Mouse (Mus musculus): ENCODE results near the gene Bmp7. TPM values are rescaled to one million over a fixed set of nuclear protein-coding genes. Genes with fewer than 3 reads are reported as not detected.

The Bmp7 gene
- polyA plus RNA-seq, 1 experiment from 2014 or later = 2.7 TPM

- no peak overlapping the region for H3K9ac ChIP-seq (ENCODE audit: low read depth, low read length)
- no peak for ATAC-seq (ENCODE audit: low read depth)
- peaks cover 5% of the 10 kb centered on the region; the same call in 1 of the 2 replicates for H3K27me3 ChIP-seq (ENCODE audit: control insufficient read depth, insufficient read depth, low read depth, low read length)
- no peaks in the 10 kb centered on the region for H3K4me1 ChIP-seq (ENCODE audit: control insufficient read depth, low read depth, low read length)
- WGBS (ENCODE audit: insufficient replicate concordance) = 49% methylated on average over 5 of the region's 5 CpGs
- H3K36me3 ChIP-seq (ENCODE audit: control insufficient read depth, insufficient read depth) = no peaks in the 10 kb centered on the region
- H3K4me2 ChIP-seq (ENCODE audit: low read depth, low read length) = no peak overlapping the region
- no peak overlapping the region for H3K4me3 ChIP-seq (ENCODE audit: low read depth, low read length)
- H3K9me3 ChIP-seq (replicated peaks; ENCODE audit: control insufficient read depth, low read length) = no peaks in the 10 kb centered on the region
- H3K27ac ChIP-seq (ENCODE audit: low read length) = no peak overlapping the region
These were observed 73.8 kb downstream of the Bmp7 start for GRCm38 (mm10) chr2:172866356-172866755.

DNA sequence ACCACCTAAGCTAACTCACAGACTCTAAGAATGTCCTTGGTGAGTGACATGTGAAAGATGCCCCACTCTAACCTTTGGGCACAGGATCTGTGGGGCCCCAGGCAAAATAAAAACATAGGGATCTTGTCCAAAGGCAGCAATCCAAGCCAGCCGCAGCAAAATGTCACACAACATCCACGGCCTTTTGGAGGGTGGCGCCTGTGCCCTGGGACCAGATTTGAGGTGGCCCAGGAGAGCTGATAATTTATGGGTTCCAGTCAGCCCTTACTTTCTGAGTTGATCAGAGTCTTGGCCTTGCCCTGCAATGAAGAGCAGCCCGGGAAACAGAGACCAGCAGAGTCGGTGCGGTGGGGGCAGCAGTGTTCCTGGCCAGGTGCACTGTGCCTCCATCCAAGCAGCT is 75.0 kb downstream of the Bmp7 start:
- Histone ChIP-seq H3K27ac (ENCODE audit: low read length) (no peak overlapping the region), H3K36me3 (ENCODE audit: control insufficient read depth, insufficient read depth) (no peaks in the 10 kb centered on the region), H3K27me3 (ENCODE audit: control insufficient read depth, insufficient read depth, low read depth, low read length) (peaks cover 5% of the 10 kb centered on the region; the same call in 1 of the 2 replicates), H3K4me2 (ENCODE audit: low read depth, low read length) (no peak overlapping the region), H3K9ac (ENCODE audit: low read depth, low read length) (no peak overlapping the region), H3K9me3 (replicated peaks; ENCODE audit: control insufficient read depth, low read length) (no peaks in the 10 kb centered on the region), H3K4me3 (ENCODE audit: low read depth, low read length) (no peak overlapping the region), H3K4me1 (ENCODE audit: control insufficient read depth, low read depth, low read length) (no peaks in the 10 kb centered on the region)
- no peak for ATAC-seq (ENCODE audit: low read depth)
- WGBS (ENCODE audit: insufficient replicate concordance) = 82% methylated on average over 6 of the region's 6 CpGs

DNA sequence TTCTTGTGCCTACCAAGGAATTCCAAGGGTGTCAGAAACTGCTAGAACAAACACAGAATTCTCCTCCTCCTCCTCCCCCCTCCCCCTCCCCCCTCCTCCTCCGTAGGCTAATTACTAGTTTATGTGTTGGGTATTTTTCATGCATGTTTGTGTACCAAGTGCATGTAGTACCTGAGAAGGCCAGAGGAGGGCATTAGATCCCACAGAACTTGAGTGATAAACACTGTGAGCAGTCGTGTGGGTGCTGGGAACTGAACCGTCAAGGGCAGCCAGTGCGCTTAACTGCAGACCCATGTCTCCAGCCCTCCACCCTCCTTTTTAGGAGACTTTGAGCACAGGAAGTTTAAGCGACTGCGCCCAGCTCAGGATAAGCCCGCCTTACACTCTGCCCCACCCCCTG is 75.6 kb downstream of the Bmp7 start:
- Histone ChIP-seq H3K9me3 (replicated peaks; ENCODE audit: control insufficient read depth, low read length) (no peaks in the 10 kb centered on the region), H3K36me3 (ENCODE audit: control insufficient read depth, insufficient read depth) (no peaks in the 10 kb centered on the region), H3K4me1 (ENCODE audit: control insufficient read depth, low read depth, low read length) (no peaks in the 10 kb centered on the region), H3K27me3 (ENCODE audit: control insufficient read depth, insufficient read depth, low read depth, low read length) (peaks cover 5% of the 10 kb centered on the region; the same call in 1 of the 2 replicates), H3K4me2 (ENCODE audit: low read depth, low read length) (no peak overlapping the region), H3K27ac (ENCODE audit: low read length) (no peak overlapping the region), H3K4me3 (ENCODE audit: low read depth, low read length) (no peak overlapping the region), H3K9ac (ENCODE audit: low read depth, low read length) (no peak overlapping the region)
- WGBS (ENCODE audit: insufficient replicate concordance) = 76% methylated on average over 7 of the region's 7 CpGs
- no peak for ATAC-seq (ENCODE audit: low read depth)

DNA sequence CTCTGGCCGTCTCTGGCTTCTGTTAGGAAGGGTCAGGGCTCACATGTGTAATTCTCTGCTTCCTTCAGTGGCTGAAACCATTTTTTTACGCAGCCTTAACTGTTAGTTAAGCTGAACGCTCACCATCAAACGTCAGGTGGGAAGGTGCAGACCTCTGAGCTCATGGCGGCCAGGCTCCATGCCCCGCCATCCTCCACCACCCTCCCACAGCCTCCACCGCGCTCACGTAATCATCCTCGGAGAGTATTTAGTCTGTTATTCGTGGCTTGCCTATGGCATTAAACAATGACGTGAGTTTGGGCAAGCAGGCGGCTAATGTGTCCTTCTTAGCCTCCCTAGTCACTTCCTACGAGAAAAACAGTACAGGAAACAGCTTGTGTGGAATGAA is 76.7 kb downstream of the Bmp7 start:
- Histone ChIP-seq H3K9me3 (replicated peaks; ENCODE audit: control insufficient read depth, low read length) (no peaks in the 10 kb centered on the region), H3K36me3 (ENCODE audit: control insufficient read depth, insufficient read depth) (no peaks in the 10 kb centered on the region), H3K4me1 (ENCODE audit: control insufficient read depth, low read depth, low read length) (no peaks in the 10 kb centered on the region), H3K9ac (ENCODE audit: low read depth, low read length) (no peak overlapping the region), H3K27me3 (ENCODE audit: control insufficient read depth, insufficient read depth, low read depth, low read length) (peaks cover 5% of the 10 kb centered on the region; the same call in 1 of the 2 replicates), H3K27ac (ENCODE audit: low read length) (no peak overlapping the region), H3K4me3 (ENCODE audit: low read depth, low read length) (no peak overlapping the region), H3K4me2 (ENCODE audit: low read depth, low read length) (0 out of 2 replicates have a peak overlapping the region, but pooled peaks have one; percentile 16)
- no peak for ATAC-seq (ENCODE audit: low read depth)
- 49% methylated on average over 14 of the region's 14 CpGs for WGBS (ENCODE audit: insufficient replicate concordance)

DNA sequence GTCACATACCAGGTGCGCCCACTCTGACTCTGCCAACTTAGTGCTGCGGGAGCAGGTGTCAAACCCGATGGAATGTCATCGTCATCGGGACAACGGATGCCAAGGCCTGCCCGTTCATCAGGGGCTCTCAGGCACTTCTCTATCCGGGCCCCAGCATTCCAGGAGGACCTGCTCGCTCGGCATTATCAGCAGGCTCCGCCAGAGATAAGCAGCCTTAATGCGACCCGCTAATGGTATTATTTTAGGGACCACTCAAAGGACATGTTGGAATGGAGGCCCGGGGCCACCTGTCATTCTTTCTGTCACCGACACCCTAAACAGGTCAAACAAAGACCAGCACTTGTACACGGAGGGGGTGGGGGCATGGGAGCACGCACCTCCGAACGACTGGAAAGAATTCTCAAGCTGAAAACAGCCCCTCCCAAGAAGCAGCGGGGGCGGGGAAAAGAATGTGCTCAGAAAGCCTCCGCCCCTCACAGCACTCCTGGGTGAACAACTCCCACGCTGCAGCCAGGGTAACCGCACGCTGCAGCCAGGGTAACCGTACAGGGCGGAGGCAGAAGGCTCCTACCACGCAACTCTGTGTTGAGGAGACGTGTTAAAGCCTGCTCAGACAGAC is 77.2 kb downstream of the Bmp7 start:
- 0 out of 2 replicates have a peak overlapping the region, but pooled peaks have one; percentile 16 for H3K4me2 ChIP-seq (ENCODE audit: low read depth, low read length)
- no peaks in the 10 kb centered on the region for H3K36me3 ChIP-seq (ENCODE audit: control insufficient read depth, insufficient read depth)
- no peak overlapping the region for H3K9ac ChIP-seq (ENCODE audit: low read depth, low read length)
- ATAC-seq (ENCODE audit: low read depth) = no peak
- H3K27ac ChIP-seq (ENCODE audit: low read length) = no peak overlapping the region
- H3K27me3 ChIP-seq (ENCODE audit: control insufficient read depth, insufficient read depth, low read depth, low read length) = peaks cover 5% of the 10 kb centered on the region; the same call in 1 of the 2 replicates
- no peaks in the 10 kb centered on the region for H3K9me3 ChIP-seq (replicated peaks; ENCODE audit: control insufficient read depth, low read length)
- no peaks in the 10 kb centered on the region for H3K4me1 ChIP-seq (ENCODE audit: control insufficient read depth, low read depth, low read length)
- WGBS (ENCODE audit: insufficient replicate concordance) = 34% methylated on average over 29 of the region's 29 CpGs
- no peak overlapping the region for H3K4me3 ChIP-seq (ENCODE audit: low read depth, low read length)

- Histone ChIP-seq H3K4me2 (ENCODE audit: low read depth, low read length) (no peak overlapping the region), H3K36me3 (ENCODE audit: control insufficient read depth, insufficient read depth) (no peaks in the 10 kb centered on the region), H3K27me3 (ENCODE audit: control insufficient read depth, insufficient read depth, low read depth, low read length) (peaks cover 5% of the 10 kb centered on the region; the same call in 1 of the 2 replicates), H3K9me3 (replicated peaks; ENCODE audit: control insufficient read depth, low read length) (no peaks in the 10 kb centered on the region), H3K4me1 (ENCODE audit: control insufficient read depth, low read depth, low read length) (no peaks in the 10 kb centered on the region), H3K9ac (ENCODE audit: low read depth, low read length) (no peak overlapping the region), H3K4me3 (ENCODE audit: low read depth, low read length) (no peak overlapping the region), H3K27ac (ENCODE audit: low read length) (no peak overlapping the region)
- WGBS (ENCODE audit: insufficient replicate concordance) = 65% methylated on average over 19 of the region's 19 CpGs
- ATAC-seq (ENCODE audit: low read depth) = no peak
These were observed 77.7 kb downstream of the Bmp7 start for GRCm38 (mm10) chr2:172862424-172862823.

DNA sequence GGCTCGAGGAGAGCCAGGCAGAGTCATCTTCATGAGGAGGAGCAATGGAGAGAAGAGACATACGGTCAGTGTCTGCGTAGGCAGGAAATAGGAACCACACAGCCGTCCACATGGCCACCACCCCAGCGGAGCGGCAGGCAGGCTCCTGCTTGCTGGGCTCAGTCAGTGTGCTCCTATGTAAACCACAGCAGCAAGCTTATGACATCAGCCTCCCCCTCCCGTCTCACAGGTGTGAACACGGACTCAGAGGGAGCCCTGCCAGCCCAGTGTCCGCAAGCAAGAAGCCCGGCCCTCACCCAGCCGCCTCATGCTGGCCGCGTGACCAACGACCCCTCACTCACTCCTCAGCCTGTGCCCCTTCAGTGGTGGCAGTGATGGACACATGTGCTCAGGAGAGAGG is 78.5 kb downstream of the Bmp7 start:
- Histone ChIP-seq H3K9me3 (replicated peaks; ENCODE audit: control insufficient read depth, low read length) (no peaks in the 10 kb centered on the region), H3K27me3 (ENCODE audit: control insufficient read depth, insufficient read depth, low read depth, low read length) (peaks cover 5% of the 10 kb centered on the region; the same call in 1 of the 2 replicates), H3K9ac (ENCODE audit: low read depth, low read length) (no peak overlapping the region), H3K27ac (ENCODE audit: low read length) (no peak overlapping the region), H3K4me3 (ENCODE audit: low read depth, low read length) (no peak overlapping the region), H3K4me1 (ENCODE audit: control insufficient read depth, low read depth, low read length) (no peaks in the 10 kb centered on the region), H3K36me3 (ENCODE audit: control insufficient read depth, insufficient read depth) (no peaks in the 10 kb centered on the region), H3K4me2 (ENCODE audit: low read depth, low read length) (no peak overlapping the region)
- WGBS (ENCODE audit: insufficient replicate concordance) = 43% methylated on average over 14 of the region's 14 CpGs
- ATAC-seq (ENCODE audit: low read depth) = no peak

- Histone ChIP-seq H3K27me3 (ENCODE audit: control insufficient read depth, insufficient read depth, low read depth, low read length) (peaks cover 5% of the 10 kb centered on the region; the same call in 1 of the 2 replicates), H3K4me1 (ENCODE audit: control insufficient read depth, low read depth, low read length) (no peaks in the 10 kb centered on the region), H3K4me2 (ENCODE audit: low read depth, low read length) (no peak overlapping the region), H3K27ac (ENCODE audit: low read length) (no peak overlapping the region), H3K4me3 (ENCODE audit: low read depth, low read length) (no peak overlapping the region), H3K9me3 (replicated peaks; ENCODE audit: control insufficient read depth, low read length) (no peaks in the 10 kb centered on the region), H3K36me3 (ENCODE audit: control insufficient read depth, insufficient read depth) (no peaks in the 10 kb centered on the region), H3K9ac (ENCODE audit: low read depth, low read length) (no peak overlapping the region)
- ATAC-seq (ENCODE audit: low read depth) = no peak
- WGBS (ENCODE audit: insufficient replicate concordance) = 60% methylated on average over 8 of the region's 8 CpGs
These were observed 79.5 kb downstream of the Bmp7 start for GRCm38 (mm10) chr2:172860593-172860992.

DNA sequence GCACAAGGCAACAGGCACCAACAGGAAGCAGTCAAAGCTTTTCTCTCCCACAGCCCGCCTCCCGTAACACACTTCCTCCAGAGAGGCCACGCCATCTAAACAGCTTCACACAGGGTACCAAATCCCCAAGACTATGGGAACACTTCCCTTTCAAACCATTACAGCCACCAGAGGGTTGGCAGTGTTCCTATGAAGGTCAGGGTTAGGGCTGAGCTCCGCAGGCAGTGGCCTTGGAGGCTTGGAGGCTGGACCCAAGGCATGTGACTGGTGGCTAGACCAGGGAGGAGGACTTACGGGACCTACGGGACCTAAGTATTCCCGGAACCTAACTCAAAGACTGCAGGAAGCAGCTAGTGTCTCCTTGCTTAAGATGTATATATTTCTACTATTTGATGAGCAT is 80.0 kb downstream of the Bmp7 start:
- H3K4me3 ChIP-seq (ENCODE audit: low read depth, low read length) = no peak overlapping the region
- H3K9me3 ChIP-seq (replicated peaks; ENCODE audit: control insufficient read depth, low read length) = no peaks in the 10 kb centered on the region
- no peaks in the 10 kb centered on the region for H3K36me3 ChIP-seq (ENCODE audit: control insufficient read depth, insufficient read depth)
- H3K4me2 ChIP-seq (ENCODE audit: low read depth, low read length) = no peak overlapping the region
- no peaks in the 10 kb centered on the region for H3K4me1 ChIP-seq (ENCODE audit: control insufficient read depth, low read depth, low read length)
- WGBS (ENCODE audit: insufficient replicate concordance) = 58% methylated on average over 7 of the region's 7 CpGs
- peaks cover 5% of the 10 kb centered on the region; the same call in 1 of the 2 replicates for H3K27me3 ChIP-seq (ENCODE audit: control insufficient read depth, insufficient read depth, low read depth, low read length)
- no peak overlapping the region for H3K27ac ChIP-seq (ENCODE audit: low read length)
- no peak for ATAC-seq (ENCODE audit: low read depth)
- no peak overlapping the region for H3K9ac ChIP-seq (ENCODE audit: low read depth, low read length)
